Mouse (Mus musculus) frontal cortex, adult (tissue): ENCODE measurements at regions not wholly inside any gene's neighbourhood (a gene's known extent, or its start where the extent isn't known, plus 50 kb on each side); places are given as distances from the start of the nearest gene placed in this dataset.
"Not testable (repeated sequence)": the region's sequence is repeated elsewhere in the genome, so short reads cannot be mapped to it uniquely, and the experiment has no call there.

Experiments used
- ATAC-seq: cut with Nextera tagmentation; 2 replicates; pipeline ENCODE4 v1.9.2; 2017; ENCODE audit warnings: mild to moderate bottlenecking, moderate library complexity, mixed read lengths; ENCODE audit not compliant: low TSS enrichment

- peak; percentile 92 for ATAC-seq
These were observed 61.6 kb upstream of the Tra2b start for GRCm38 (mm10) chr16:22327386-22327785.

- ATAC-seq = not testable (repeated sequence)
These were observed 59.4 kb upstream of the Tra2b start for GRCm38 (mm10) chr16:22325161-22325560.

GRCm38 (mm10) chr16:22316251-22316711, 50.5 kb upstream of the Tra2b start:
- peak; percentile 90 for ATAC-seq
